Mouse (Mus musculus): Measurements from ENCODE around the gene Atp6v1b1. TPM values are rescaled to one million over a fixed set of nuclear protein-coding genes. Genes with fewer than 3 reads are reported as not detected.

The Atp6v1b1 gene
- not detected for total RNA-seq (2023)

GRCm38 (mm10) chr6:83742761-83743160, at the start of gene Atp6v1b1:
TSS of gene Atp6v1b1 (plus strand) at chr6:83742990.

GRCm38 (mm10) chr6:83711067-83711675, 31.6 kb upstream of the Atp6v1b1 start, which contains the start of gene Vax2:
TSS of gene Vax2 (plus strand) at chr6:83711264.

GRCm38 (mm10) chr6:83762344-83762743, 19.6 kb downstream of the Atp6v1b1 start, which contains the start of gene Ankrd53:
TSS of gene Ankrd53 (plus strand) at chr6:83762644.

GRCm38 (mm10) chr6:83775638-83776293, 33.0 kb downstream of the Atp6v1b1 start, which contains the start of gene Tex261:
TSS of gene Tex261 (minus strand) at chr6:83775813.

GRCm38 (mm10) chr6:83794760-83795296, 52.0 kb downstream of the Atp6v1b1 start, which contains the start of gene Nagk:
TSS of gene Nagk (plus strand) at chr6:83794982.

Other genes starting within 250 kb of the Atp6v1b1 start
- 52.4 TPM for gene Dguok, start 236.0 kb upstream of the Atp6v1b1 start, total RNA-seq (2023)
- gene Actg2, start 206.7 kb upstream of the Atp6v1b1 start, total RNA-seq (2023) = not detected
- gene Stambp, start 170.3 kb upstream of the Atp6v1b1 start, total RNA-seq (2023) = 20.4 TPM
- not detected for gene Clec4f, start 86.8 kb upstream of the Atp6v1b1 start, total RNA-seq (2023)
- gene Cd207, start 65.1 kb upstream of the Atp6v1b1 start, total RNA-seq (2023) = 0.50 TPM
- gene Vax2, start 31.7 kb upstream of the Atp6v1b1 start, total RNA-seq (2023) = not detected
- not detected for gene Ankrd53, start 19.7 kb downstream of the Atp6v1b1 start, total RNA-seq (2023)
- 62.1 TPM for gene Tex261, start 32.8 kb downstream of the Atp6v1b1 start, total RNA-seq (2023)
- 10.9 TPM for gene Nagk, start 52.0 kb downstream of the Atp6v1b1 start, total RNA-seq (2023)
- 67.6 TPM for gene Paip2b, start 88.8 kb downstream of the Atp6v1b1 start, total RNA-seq (2023)
- 170 TPM for gene Zfp638, start 124.1 kb downstream of the Atp6v1b1 start, total RNA-seq (2023)

All from CD4-positive naive resting alpha-beta T cell, adult 57 days (primary cell).